Mouse (Mus musculus) frontal cortex, postnatal 25 days (tissue): ENCODE measurements around the gene Cox17.
A peak's percentile ranks its signal among the peaks of the same experiment; 100 is the strongest.

Experiments used
- DNase-seq, 2 experiments: peaks; one replicate each; pipeline ENCODE4 v3.0.0; 2022; ENCODE audit warnings: low spot score in 2 of 2

Cox17 gene

GRCm38 (mm10) chr16:38395060-38395730 lies 48.4 kb downstream of the Cox17 start:
- DNase-seq = no peak

GRCm38 (mm10) chr16:38396155-38396554 lies 49.4 kb downstream of the Cox17 start:
- no peak for DNase-seq

- no peak for DNase-seq
Observed at GRCm38 (mm10) chr16:38398266-38398665, 51.5 kb downstream of the Cox17 start.

- DNase-seq = no peak
Observed at GRCm38 (mm10) chr16:38399076-38399475, 52.3 kb downstream of the Cox17 start.

GRCm38 (mm10) chr16:38399531-38400231 lies 52.9 kb downstream of the Cox17 start:
- peak in 1 of 2 experiments; percentile 9 for DNase-seq

GRCm38 (mm10) chr16:38400311-38400960 lies 53.6 kb downstream of the Cox17 start:
- DNase-seq = no peak

GRCm38 (mm10) chr16:38401468-38401867 lies 54.7 kb downstream of the Cox17 start:
- no peak for DNase-seq
